Mouse (Mus musculus) liver, adult 2 months (tissue): ENCODE measurements around the gene Cpn2. TPM values are rescaled to one million over a fixed set of nuclear protein-coding genes. Genes with fewer than 3 reads are reported as not detected.

Experiments
- DNase-seq: peaks from one replicate; pipeline ENCODE4 v3.0.0-alpha.2; 2011; ENCODE audit warnings: low read depth, low spot score; ENCODE audit errors: extremely low read depth
- H3K27ac ChIP-seq: fragments of 200-500 bp; replicated peaks from 2 replicates; pipeline ENCODE4 v1.5.1; 2012; ENCODE audit warnings: low read depth, mild to moderate bottlenecking, control low read depth, inconsistent platforms, low read length; ENCODE audit not compliant: insufficient read depth
- H3K27me3 ChIP-seq: fragments of 200-500 bp; 2 replicates; pipeline ENCODE4 v1.6.1; 2012; ENCODE audit warnings: mild to moderate bottlenecking, moderate library complexity, low read length, inconsistent platforms; ENCODE audit not compliant: control insufficient read depth, insufficient read depth
- H3K36me3 ChIP-seq: fragments of 200-500 bp; 2 replicates; pipeline ENCODE4 v1.6.1; 2012; ENCODE audit warnings: low read length, inconsistent platforms; ENCODE audit not compliant: control insufficient read depth, insufficient read depth
- H3K4me1 ChIP-seq: fragments of 200-500 bp; 2 replicates; pipeline ENCODE4 v1.6.1; 2011; ENCODE audit warnings: low read length; ENCODE audit not compliant: control insufficient read depth, insufficient read depth
- H3K4me3 ChIP-seq: fragments of 200-500 bp; 2 replicates; pipeline ENCODE4 v1.5.1; 2011; ENCODE audit warnings: low read depth, mild to moderate bottlenecking, control low read depth, low read length, moderate library complexity; ENCODE audit not compliant: insufficient read depth
- H3K79me2 ChIP-seq: fragments of 200-500 bp; 2 replicates; pipeline ENCODE4 v1.6.1; 2012; ENCODE audit warnings: inconsistent platforms, mild to moderate bottlenecking, low read length, moderate library complexity; ENCODE audit not compliant: control insufficient read depth, insufficient read depth
- H3K9ac ChIP-seq: fragments of 200-500 bp; 2 replicates; pipeline ENCODE4 v1.6.1; 2012; ENCODE audit warnings: low read depth, mild to moderate bottlenecking, control low read depth, inconsistent platforms, low read length
- CTCF ChIP-seq: fragments of 200-500 bp; IDR thresholded peaks from 2 replicates; pipeline ENCODE4 v1.5.1; 2011; ENCODE audit warnings: low read depth, low read length, control low read depth
- POLR2A ChIP-seq: fragments of 200-500 bp; IDR thresholded peaks from 2 replicates; pipeline ENCODE4 v1.6.1; 2011; ENCODE audit warnings: low read length, control low read depth; ENCODE audit not compliant: insufficient read depth; ENCODE audit errors: extremely low read depth
- WGBS: fragments of 180-500 bp; shearing (Covaris S2); methylation state at CpG from one replicate; pipeline ENCODE4 v1.1.7; 2018; 5-methylcytosine and 5-hydroxymethylcytosine counted together
- polyA plus RNA-seq: library from polyadenylated mRNA; depleted of rRNA; stranded (reverse); fragments of >200 nt; gene quantifications from 2 replicates; pipeline ENCODE4 v1.2.3, GENCODE M21; 2012
- total RNA-seq: library from RNA; depleted of rRNA; stranded (reverse); fragments of >200 nt; gene quantifications from 2 replicates; pipeline ENCODE4 v1.2.3, GENCODE M21; 2014

Cpn2 gene
- total and polyA plus RNA-seq, 2 experiments, result 137 to 263 TPM

GRCm38 (mm10) chr16:30259444-30259843 is 7.9 kb downstream of the Cpn2 start:
- Histone ChIP-seq H3K36me3 (no peaks in the 10 kb centered on the region), H3K27ac (peak overlapping the region; percentile 85), H3K4me1 (peaks cover 63% of the 10 kb centered on the region), H3K4me3 (peak overlapping the region; percentile 12; the same call in 1 of the 2 replicates), H3K9ac (peak overlapping the region; percentile 56), H3K79me2 (peaks cover 10% of the 10 kb centered on the region; the same call in 1 of the 2 replicates), H3K27me3 (no peaks in the 10 kb centered on the region)
- TF ChIP-seq POLR2A (no peak), CTCF (no peak)
- 23% methylated on average over 10 of the region's 10 CpGs for WGBS
- DNase-seq, result peak; percentile 83

GRCm38 (mm10) chr16:30258441-30258840 is 8.9 kb downstream of the Cpn2 start:
- WGBS, result 32% methylated on average over 7 of the region's 7 CpGs
- TF ChIP-seq POLR2A (no peak), CTCF (no peak)
- Histone ChIP-seq H3K27me3 (no peaks in the 10 kb centered on the region), H3K36me3 (no peaks in the 10 kb centered on the region), H3K9ac (0 out of 2 replicates have a peak overlapping the region, but pooled peaks have one; percentile 1), H3K79me2 (peaks cover 10% of the 10 kb centered on the region; the same call in 1 of the 2 replicates), H3K4me3 (no peak overlapping the region), H3K27ac (peak overlapping the region; percentile 89), H3K4me1 (peaks cover 59% of the 10 kb centered on the region)
- peak; percentile 92 for DNase-seq

DNA sequence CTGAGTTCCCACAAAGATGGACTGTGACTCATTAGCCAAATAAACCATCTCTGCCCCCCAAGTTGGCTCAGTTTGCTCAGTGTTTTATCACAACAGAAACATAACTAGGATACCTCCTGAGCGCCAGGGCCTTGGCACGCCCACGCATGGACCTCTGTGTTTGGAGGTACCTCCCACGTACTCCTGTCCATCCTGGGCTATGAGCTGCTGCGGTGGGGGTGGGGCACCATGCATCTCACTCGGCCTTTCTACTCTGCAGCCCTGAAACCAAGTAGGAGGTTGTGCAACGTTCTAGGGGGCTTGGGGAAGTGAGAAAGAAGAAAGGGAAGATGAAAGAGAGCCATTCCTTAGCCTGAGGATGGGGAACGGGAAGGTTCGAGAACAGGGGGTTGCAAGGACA is 9.6 kb downstream of the Cpn2 start:
- Histone ChIP-seq H3K79me2 (peaks cover 10% of the 10 kb centered on the region; the same call in 1 of the 2 replicates), H3K4me3 (no peak overlapping the region), H3K27me3 (no peaks in the 10 kb centered on the region), H3K9ac (peak overlapping the region; percentile 1; the same call in 1 of the 2 replicates), H3K4me1 (peaks cover 59% of the 10 kb centered on the region), H3K27ac (peak overlapping the region; percentile 89), H3K36me3 (no peaks in the 10 kb centered on the region)
- WGBS, result 26% methylated on average over 9 of the region's 9 CpGs
- TF ChIP-seq CTCF (no peak), POLR2A (no peak)
- DNase-seq, result peak; percentile 83

DNA sequence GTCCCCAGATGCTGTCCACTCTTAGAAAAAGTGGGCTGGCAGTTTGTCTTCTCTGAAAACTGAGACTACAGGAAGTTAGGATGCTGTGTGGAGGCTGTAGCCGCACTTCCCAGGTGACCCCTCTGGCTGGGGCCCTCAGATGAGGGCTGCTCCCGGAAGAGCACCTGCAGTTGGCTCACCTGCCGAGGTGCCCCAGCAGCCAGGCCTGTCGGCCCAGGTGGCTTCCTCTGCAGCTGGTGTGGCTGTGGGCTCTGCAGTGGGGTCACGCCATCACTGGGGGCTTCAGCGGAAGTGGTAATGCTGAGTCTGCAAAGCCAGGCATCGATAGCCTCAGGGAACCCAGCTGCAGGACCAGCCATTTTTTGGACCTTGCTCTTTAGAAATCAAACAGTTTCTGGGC is 12.2 kb downstream of the Cpn2 start:
- Histone ChIP-seq H3K27ac (peak overlapping the region; percentile 98), H3K4me1 (peaks cover 51% of the 10 kb centered on the region), H3K9ac (peak overlapping the region; percentile 15), H3K36me3 (no peaks in the 10 kb centered on the region), H3K27me3 (no peaks in the 10 kb centered on the region), H3K79me2 (peaks cover 4% of the 10 kb centered on the region; the same call in 1 of the 2 replicates), H3K4me3 (no peak overlapping the region)
- TF ChIP-seq CTCF (no peak), POLR2A (0 out of 2 replicates have a peak, but pooled peaks have one; percentile 22)
- 19% methylated on average over 7 of the region's 7 CpGs for WGBS
- peak; percentile 71 for DNase-seq

- Histone ChIP-seq H3K27me3 (no peaks in the 10 kb centered on the region), H3K27ac (peak overlapping the region; percentile 98), H3K9ac (peak overlapping the region; percentile 68), H3K36me3 (no peaks in the 10 kb centered on the region), H3K79me2 (no peaks in the 10 kb centered on the region), H3K4me3 (no peak overlapping the region), H3K4me1 (peaks cover 40% of the 10 kb centered on the region)
- peak; percentile 94 for DNase-seq
- 0 out of 2 replicates have a peak, but pooled peaks have one; percentile 6 for TF ChIP-seq POLR2A
- TF ChIP-seq CTCF, result no peak
- WGBS, result 22% methylated on average over 9 of the region's 9 CpGs
Measured at GRCm38 (mm10) chr16:30253900-30254299, 13.4 kb downstream of the Cpn2 start.

- WGBS, result 30% methylated on average over 4 of the region's 4 CpGs
- peak; percentile 95 for DNase-seq
- peaks cover 39% of the 10 kb centered on the region for H3K4me1 ChIP-seq
- H3K4me3 ChIP-seq, result no peak overlapping the region
- no peaks in the 10 kb centered on the region for H3K27me3 ChIP-seq
- TF ChIP-seq POLR2A (no peak), CTCF (no peak)
- H3K36me3 ChIP-seq, result no peaks in the 10 kb centered on the region
- 0 out of 2 replicates have a peak overlapping the region, but pooled peaks have one; percentile 13 for H3K9ac ChIP-seq
- H3K79me2 ChIP-seq, result no peaks in the 10 kb centered on the region
- peak overlapping the region; percentile 98 for H3K27ac ChIP-seq
Measured at GRCm38 (mm10) chr16:30253374-30253773, 13.9 kb downstream of the Cpn2 start.
